Mouse (Mus musculus) spleen, embryonic (tissue): ENCODE results near the gene Dusp1.

ENCODE experiments used
- CTCF ChIA-PET: fragments of 350-600 bp; sonication (Branson Sonifier 250); formaldehyde crosslinking; loops from one replicate; lab custom pipeline; 2022; lab: Charles Lee

Gene Dusp1

GRCm38 (mm10) chr17:26506031-26506641 is 55.8 kb downstream of the Dusp1 start:
- CTCF ChIA-PET = interaction anchor here (0.6 kb wide), 1 partner anchor 101 kb away, joined by 4 read pairs; no protein-coding TSS in a partner anchor

DNA sequence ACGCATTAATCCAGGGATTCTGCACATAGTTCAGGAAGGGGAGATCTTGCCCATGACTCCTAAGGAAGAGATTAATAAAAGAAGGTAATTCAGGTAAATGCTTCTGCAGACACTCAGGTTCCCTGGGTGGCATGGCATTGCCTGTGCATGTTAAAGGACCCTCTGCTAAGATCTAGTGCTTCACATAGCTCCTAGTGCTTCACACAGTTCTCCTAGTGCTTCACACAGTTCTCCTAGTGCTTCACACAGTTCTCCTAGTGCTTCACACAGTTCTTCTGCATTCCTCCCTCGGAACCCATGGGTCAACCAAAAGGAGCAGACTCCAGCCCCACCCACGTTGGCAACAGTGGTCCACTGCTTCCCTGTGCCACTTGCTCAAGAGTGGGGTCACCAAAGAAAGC is 56.7 kb downstream of the Dusp1 start:
- CTCF ChIA-PET = interaction anchor here (0.9 kb wide), 1 partner anchor 26 kb away, joined by 3 read pairs; no protein-coding TSS in a partner anchor

DNA sequence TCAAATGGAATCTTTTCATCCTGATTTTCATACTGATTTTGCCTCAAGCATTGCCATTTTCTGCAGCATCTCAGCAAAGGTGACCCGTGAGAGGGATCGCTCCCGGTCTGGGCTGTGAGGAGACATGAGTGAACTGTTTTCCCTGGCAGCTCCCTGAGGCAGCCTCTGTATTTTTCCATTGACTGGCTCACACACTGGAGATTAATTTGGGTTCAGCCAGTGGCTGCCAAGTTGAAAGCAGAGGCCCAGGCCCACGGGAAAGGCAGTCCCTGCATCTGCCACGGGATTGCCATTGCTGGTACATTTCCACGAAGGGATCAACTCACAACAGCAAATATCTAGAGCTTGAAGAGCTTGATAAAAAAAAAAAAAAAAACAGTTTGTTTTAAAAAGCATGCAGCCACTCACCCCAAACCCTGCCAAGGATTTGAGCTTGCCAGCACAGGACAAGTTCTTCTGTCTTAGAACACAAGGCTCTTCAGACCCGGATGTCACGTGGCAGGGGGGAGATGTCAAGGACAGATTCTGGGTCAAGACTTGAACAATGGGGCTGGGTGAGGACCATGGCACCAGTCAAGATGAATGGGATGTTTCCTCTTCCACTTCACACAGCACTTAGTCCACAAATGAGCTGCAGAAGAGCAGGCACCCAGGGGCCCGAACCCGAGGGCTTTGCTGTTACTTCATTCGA is 57.8 kb downstream of the Dusp1 start:
- CTCF ChIA-PET = interaction anchor here (0.6 kb wide), 1 partner anchor 456 kb away, joined by 21 read pairs; no protein-coding TSS in a partner anchor

DNA sequence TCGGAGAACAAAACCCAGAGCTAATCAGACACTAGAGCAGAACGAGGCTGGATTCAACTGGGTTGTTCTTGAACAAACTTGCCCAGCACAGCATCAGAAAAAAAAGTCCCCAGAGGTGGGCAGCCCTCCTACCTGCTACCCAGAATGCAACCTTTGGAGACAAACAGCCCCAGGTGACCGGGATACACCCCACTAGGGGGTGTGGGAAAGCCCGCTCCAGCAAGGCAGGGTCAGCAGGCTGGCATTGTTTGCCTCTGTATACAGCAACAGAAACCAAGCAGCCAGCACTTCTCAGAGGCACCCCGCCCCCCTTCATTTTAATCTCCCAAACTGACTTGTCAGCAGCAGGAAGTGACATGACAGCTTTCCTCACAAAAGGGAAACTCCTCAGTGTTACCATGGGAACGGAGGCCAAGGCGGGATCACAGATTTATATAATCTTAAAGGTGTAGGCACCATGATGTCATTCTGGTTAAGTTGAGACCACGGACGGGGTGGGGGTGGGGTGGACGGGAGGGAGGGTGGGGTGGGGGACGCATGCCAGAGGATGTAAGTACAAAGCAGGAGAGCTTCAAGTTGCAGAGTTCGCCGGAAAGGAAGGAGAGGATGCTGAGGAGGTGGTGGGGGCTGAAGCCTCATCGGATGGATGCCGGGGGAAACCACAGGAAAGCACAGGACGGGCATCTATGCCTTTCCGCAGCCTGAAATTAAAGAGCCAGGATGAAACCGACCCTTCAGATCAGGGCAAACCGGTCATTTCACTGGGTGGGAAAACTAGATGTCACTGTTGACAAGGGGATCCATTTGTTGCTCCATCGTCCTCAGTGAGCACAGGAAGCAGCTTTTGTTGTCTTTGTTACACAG is 58.9 kb downstream of the Dusp1 start:
- CTCF ChIA-PET = interaction anchor here (0.6 kb wide), 1 partner anchor 455 kb away, joined by 21 read pairs; no protein-coding TSS in a partner anchor

- CTCF ChIA-PET = interaction anchor here (0.6 kb wide), 1 partner anchor 349 kb away, joined by 3 read pairs; no protein-coding TSS in a partner anchor
Observed at GRCm38 (mm10) chr17:26501826-26502225, 60.1 kb downstream of the Dusp1 start.

- CTCF ChIA-PET = no interaction called here
Observed at GRCm38 (mm10) chr17:26498626-26499025, 63.3 kb downstream of the Dusp1 start.

GRCm38 (mm10) chr17:26497416-26497923 is 64.5 kb downstream of the Dusp1 start:
- CTCF ChIA-PET = no interaction called here

DNA sequence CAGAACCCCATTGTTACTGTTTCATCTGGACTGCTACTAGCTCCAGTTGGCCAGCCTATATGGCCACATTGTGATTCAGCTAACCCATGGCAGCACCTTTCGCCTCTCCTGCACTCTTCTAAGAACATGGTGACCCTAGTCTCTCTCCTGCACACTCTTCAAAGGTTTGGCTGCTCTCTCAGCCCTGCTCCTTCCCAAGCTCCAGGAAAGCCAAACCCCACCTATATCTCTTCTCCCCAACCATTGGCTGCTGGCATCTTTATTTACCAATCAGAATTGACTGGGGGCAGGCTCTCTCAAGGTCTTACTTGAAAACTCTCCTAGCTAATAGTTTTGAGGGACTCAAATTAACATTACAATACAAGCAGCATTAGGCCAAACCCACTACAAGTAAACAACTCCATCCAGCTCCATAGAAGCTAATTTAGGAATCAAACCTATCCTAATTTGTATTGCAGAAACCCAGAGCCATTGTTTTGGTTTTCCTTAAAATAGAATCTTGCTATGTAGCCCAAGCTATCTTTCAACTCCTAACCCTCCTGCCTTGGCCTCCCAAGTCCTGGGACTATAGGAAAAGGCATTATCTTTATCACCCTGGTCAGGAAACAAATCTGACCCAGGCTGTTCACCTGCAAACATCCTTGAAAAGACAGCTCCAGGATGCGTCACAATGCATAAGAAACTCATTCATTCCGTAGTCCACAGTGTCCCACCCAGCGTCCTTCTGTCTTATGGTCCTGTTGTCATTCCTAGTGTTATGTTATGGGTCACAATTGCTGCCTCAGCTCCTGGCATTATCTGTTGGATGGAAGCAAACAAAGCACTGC is 67.1 kb downstream of the Dusp1 start:
- CTCF ChIA-PET = no interaction called here

DNA sequence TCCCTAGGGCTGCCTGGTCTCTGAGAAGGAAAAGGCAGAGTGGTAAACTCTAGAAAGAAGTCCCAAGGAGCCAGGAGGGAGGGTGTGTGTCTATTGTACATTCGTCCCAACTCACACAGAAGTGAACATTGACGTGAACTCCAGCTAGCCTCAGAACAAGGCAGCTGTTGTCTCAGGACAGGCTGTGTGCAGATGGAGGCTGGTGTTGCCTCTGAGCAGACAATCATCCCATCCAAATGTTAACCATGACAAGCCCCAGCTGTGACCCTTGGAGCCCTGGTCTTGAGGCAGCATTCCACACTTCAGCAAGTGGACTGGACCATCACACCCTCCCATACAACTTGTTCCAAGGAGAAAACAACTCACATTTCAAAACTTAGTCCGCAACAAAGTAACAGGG is 69.7 kb downstream of the Dusp1 start:
- CTCF ChIA-PET = no interaction called here

GRCm38 (mm10) chr17:26490910-26491309 is 71.0 kb downstream of the Dusp1 start:
- CTCF ChIA-PET = interaction anchor here (0.7 kb wide), 1 partner anchor 25 kb away, joined by 4 read pairs; no protein-coding TSS in a partner anchor

- CTCF ChIA-PET = no interaction called here
Observed at GRCm38 (mm10) chr17:26490072-26490471, 71.9 kb downstream of the Dusp1 start.

DNA sequence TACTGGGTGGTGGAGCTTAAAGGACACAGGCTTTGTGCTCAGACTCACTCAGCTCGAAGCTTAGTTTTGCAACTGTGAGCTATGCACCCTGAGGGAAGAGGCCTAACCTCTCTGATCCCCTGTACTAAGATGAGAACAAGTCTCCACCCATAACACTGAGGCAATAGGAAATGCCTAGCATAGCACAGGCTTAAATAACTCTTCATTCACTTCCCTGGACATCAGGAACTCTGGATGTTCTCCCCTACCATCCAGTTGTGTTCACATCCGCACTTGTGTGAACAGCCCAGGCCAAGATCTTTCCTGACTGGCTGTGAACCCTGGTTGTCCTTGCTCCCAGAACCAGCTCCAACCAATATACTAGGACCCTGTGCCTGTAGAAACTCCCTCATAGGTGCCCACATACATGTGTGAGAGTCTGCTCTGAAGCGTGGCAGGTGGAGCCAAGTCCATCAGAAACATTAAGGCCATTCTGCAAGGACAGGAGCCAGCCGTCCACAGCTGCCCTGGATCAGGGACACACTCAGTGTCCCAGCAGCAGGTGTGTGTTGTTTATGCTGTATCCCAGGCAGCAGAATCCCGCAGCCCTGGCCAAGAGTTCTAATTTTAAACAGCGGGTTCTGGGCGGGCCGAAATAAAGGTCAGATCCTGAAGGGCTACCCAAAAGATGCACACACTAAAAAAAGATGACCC is 73.1 kb downstream of the Dusp1 start:
- CTCF ChIA-PET = no interaction called here

GRCm38 (mm10) chr17:26487917-26488316 is 74.0 kb downstream of the Dusp1 start:
- CTCF ChIA-PET = no interaction called here

DNA sequence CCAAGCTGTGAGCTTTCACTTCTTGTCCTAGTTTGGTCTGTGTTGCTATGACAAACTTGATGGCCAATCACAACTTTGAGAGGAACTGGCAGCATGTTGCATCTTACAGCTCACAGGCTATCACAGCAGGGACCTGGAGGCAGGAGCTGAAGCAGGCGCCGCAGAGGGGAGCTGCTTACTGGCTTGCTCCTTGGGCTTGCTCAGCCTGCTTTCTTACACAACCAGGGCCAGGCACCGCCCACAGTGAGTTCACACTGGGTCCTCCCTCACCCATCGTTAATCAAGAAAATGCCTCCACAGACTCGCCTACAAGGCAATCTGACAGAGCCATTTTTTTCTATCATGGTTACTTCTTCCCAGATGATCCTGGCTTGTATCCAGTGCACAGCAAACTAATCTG is 74.7 kb downstream of the Dusp1 start:
- CTCF ChIA-PET = no interaction called here

DNA sequence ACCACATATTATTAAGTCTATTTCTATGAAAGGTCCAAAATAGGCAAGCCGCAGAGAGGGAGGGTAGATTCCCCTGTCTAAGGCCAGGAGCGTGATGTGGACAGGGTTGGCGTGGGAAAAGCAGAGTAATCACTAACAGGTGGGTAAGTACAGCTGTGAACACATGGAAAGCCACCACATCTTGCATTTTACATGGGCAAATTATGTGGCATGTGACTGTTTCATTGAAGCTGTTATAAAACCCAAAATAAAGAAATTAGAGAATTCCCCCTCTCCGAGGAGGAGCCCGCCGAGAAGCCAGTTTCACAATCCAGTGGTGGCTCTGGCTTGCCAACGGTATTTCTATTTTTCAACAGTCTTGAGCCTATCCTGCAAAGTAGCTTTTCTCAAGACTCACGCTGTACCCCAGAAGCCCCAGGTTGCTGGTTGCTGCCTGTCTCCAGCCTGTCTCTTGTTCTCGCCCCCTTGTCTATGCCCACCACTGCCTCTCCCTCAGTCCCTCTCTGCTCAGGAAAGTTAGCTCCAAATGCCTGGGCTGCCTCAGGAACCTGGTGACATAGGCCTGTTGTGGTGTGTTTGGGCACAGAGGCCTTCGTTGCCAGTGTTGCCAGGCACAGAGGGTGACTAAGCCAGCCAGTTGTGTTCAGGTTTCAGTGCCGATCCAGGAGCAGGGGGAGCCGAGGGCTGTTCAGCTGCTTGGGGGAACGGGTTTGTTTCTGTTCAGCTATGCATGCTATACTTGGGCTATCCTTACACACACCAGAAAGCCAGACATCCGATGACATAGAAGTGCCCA is 77.1 kb downstream of the Dusp1 start:
- CTCF ChIA-PET = no interaction called here

DNA sequence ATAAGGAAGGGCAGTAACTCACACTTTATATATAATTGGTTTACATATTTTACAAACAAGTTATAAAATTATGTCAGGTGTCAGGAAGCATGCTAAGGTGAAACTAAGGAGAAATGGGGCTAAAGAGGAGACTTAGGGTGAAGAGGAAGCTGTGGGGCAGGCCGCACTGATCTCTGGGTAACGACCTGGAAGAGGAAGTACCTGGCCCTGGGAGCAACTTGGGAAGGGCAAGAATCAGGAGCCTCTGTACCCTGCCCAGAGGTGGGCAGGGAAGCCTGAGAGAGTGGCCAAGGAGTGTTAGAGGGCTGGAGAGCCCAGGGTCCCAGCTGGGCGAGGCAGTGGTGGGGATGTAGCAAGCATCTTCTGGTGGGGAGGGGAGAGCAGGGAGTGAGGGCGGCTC is 81.0 kb downstream of the Dusp1 start:
- CTCF ChIA-PET = no interaction called here

DNA sequence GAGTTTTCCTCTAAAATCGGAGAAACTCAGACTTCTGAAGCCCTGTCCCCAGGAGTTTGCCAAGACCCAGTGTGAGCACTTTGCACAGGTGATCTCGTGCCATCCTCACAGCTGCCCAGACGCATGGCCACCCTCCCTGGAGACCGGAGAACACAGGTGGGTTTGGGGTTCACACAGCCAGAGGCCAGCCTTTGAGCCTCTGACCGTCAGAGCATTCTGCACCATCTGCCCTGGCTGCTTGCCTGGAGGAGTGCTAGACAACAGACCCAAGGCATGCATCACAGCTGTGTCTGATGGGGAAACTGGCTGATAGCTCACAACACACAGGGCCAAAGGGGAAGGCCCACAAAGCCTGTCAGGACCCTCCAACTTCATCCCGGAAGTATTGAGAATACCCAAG is 82.3 kb downstream of the Dusp1 start:
- CTCF ChIA-PET = interaction anchor here (0.6 kb wide), 1 partner anchor 523 kb away, joined by 8 read pairs; no protein-coding TSS in a partner anchor

GRCm38 (mm10) chr17:26478672-26479071 is 83.3 kb downstream of the Dusp1 start:
- CTCF ChIA-PET = no interaction called here

DNA sequence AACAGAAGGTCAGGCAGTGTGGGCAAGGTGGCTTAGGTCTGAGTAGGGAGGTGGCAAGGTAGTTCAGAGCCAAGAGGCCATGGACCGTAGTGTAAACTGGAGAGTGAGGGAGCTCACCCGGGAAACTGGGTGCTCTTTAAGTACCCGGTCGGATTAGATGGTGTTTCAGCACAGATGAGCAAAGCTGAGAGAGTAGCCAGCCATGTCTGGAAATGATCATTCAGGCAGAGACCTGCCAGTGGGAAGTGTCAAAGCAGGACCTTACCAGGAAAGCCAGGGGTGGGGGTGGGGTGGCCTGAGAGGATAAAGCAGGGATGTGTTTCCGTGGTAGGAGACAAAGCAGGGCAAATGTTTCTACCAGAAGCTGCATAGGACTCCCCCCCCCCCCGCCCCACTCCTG is 85.1 kb downstream of the Dusp1 start:
- CTCF ChIA-PET = no interaction called here
